Mouse (Mus musculus) inflammation-experienced regulatory T-cells, adult 16 weeks (primary cell): ENCODE measurements around the gene Tap2. TPM values are rescaled to one million over a fixed set of nuclear protein-coding genes. Genes with fewer than 3 reads are reported as not detected.

Experiments used
- polyA plus RNA-seq: library from polyadenylated mRNA; unstranded; fragments of 100-300 nt; shearing (Covaris generic); gene quantifications from one replicate; pipeline ENCODE4 v1.2.1, GENCODE M21; 2017

The Tap2 gene
- 505 TPM for polyA plus RNA-seq

GRCm38 (mm10) chr17:34203444-34203843 is at the start of gene Tap2:
TSS of gene Tap2 (plus strand) at chr17:34203527.

GRCm38 (mm10) chr17:34187261-34187916 is 15.9 kb upstream of the Tap2 start, which contains the start of the genes Tap1 and Psmb9:
TSS of gene Tap1 (plus strand) at chr17:34187553.
TSS of gene Psmb9 (minus strand) at chr17:34187764.

GRCm38 (mm10) chr17:34196941-34197894 is 6.1 kb upstream of the Tap2 start, which contains the start of gene Psmb8:
TSS of gene Psmb8 (plus strand) at chr17:34197721.

GRCm38 (mm10) chr17:34238706-34239105 is 35.4 kb downstream of the Tap2 start, which contains the start of gene H2-Ob:
TSS of gene H2-Ob (plus strand) at chr17:34238903.

GRCm38 (mm10) chr17:34257594-34258375 is 54.5 kb downstream of the Tap2 start, which contains the start of gene H2-Ab1:
TSS of gene H2-Ab1 (plus strand) at chr17:34257689.

Other genes with a start within 250 kb of the Tap2 start
- 96.8 TPM for gene Vps52, start 247.7 kb upstream of the Tap2 start, polyA plus RNA-seq
- 2,339 TPM for gene Rps18, start 247.5 kb upstream of the Tap2 start, polyA plus RNA-seq
- gene H2-K1, start 203.2 kb upstream of the Tap2 start, polyA plus RNA-seq = 13,592 TPM
- gene Ring1, start 178.8 kb upstream of the Tap2 start, polyA plus RNA-seq = 24.7 TPM
- gene H2-Ke6, start 175.5 kb upstream of the Tap2 start, polyA plus RNA-seq = 47.8 TPM
- 165 TPM for gene Slc39a7, start 171.8 kb upstream of the Tap2 start, polyA plus RNA-seq
- 25.2 TPM for gene Rxrb, start 171.7 kb upstream of the Tap2 start, polyA plus RNA-seq
- 3.0 TPM for gene Col11a2, start 164.1 kb upstream of the Tap2 start, polyA plus RNA-seq
- gene H2-Oa, start 111.2 kb upstream of the Tap2 start, polyA plus RNA-seq = 41.7 TPM
- gene H2-DMa, start 84.0 kb upstream of the Tap2 start, polyA plus RNA-seq = 118 TPM
- 172 TPM for gene Brd2, start 80.9 kb upstream of the Tap2 start, polyA plus RNA-seq
- gene H2-DMb2, start 60.2 kb upstream of the Tap2 start, polyA plus RNA-seq = 8.5 TPM
- 7.1 TPM for gene H2-DMb1, start 50.5 kb upstream of the Tap2 start, polyA plus RNA-seq
- gene Tap1, start 16.0 kb upstream of the Tap2 start, polyA plus RNA-seq = 543 TPM
- gene Psmb9, start 15.8 kb upstream of the Tap2 start, polyA plus RNA-seq = 552 TPM
- gene Psmb8, start 5.8 kb upstream of the Tap2 start, polyA plus RNA-seq = 1,460 TPM
- 106 TPM for gene H2-Ob, start 35.4 kb downstream of the Tap2 start, polyA plus RNA-seq
- 50.9 TPM for gene H2-Ab1, start 54.2 kb downstream of the Tap2 start, polyA plus RNA-seq
- 34.5 TPM for gene H2-Aa, start 84.3 kb downstream of the Tap2 start, polyA plus RNA-seq
- 26.1 TPM for gene H2-Eb1, start 102.3 kb downstream of the Tap2 start, polyA plus RNA-seq
- 0.26 TPM for gene H2-Eb2, start 122.1 kb downstream of the Tap2 start, polyA plus RNA-seq
- gene Btnl2, start 151.3 kb downstream of the Tap2 start, polyA plus RNA-seq = 0.45 TPM
- gene Btnl1, start 173.6 kb downstream of the Tap2 start, polyA plus RNA-seq = not detected
- gene BC051142, start 195.3 kb downstream of the Tap2 start, polyA plus RNA-seq = 0.74 TPM